Mouse (Mus musculus) embryonic facial prominence, embryonic 15.5 days (tissue): ENCODE results near the gene Cntnap2. TPM values are rescaled to one million over a fixed set of nuclear protein-coding genes. Genes with fewer than 3 reads are reported as not detected.

Experiments
- ATAC-seq: fragments of 200-750 bp; cut with Nextera tagmentation; 2 replicates; pipeline ENCODE4 v1.8.0; 2017; ENCODE audit warnings: low read depth, moderate TSS enrichment; ENCODE audit not compliant: insufficient number of reproducible peaks, low FRiP score, low TSS enrichment
- H3K27ac ChIP-seq: fragments of 300-500 bp; sonication (generic); replicated peaks from 2 replicates; pipeline ENCODE4 v1.5.1; 2015; ENCODE audit warnings: mild to moderate bottlenecking, inconsistent platforms
- H3K27me3 ChIP-seq: fragments of 300-500 bp; sonication (generic); 2 replicates; pipeline ENCODE4 v1.6.1; 2015; ENCODE audit warnings: inconsistent platforms
- H3K36me3 ChIP-seq: fragments of 300-500 bp; sonication (generic); 2 replicates; pipeline ENCODE4 v1.6.1; 2015; ENCODE audit warnings: mild to moderate bottlenecking, inconsistent platforms
- H3K4me1 ChIP-seq: fragments of 300-500 bp; sonication (generic); 2 replicates; pipeline ENCODE4 v1.6.1; 2015; ENCODE audit warnings: inconsistent platforms
- H3K4me2 ChIP-seq: fragments of 300-500 bp; sonication (generic); replicated peaks from 2 replicates; pipeline ENCODE4 v1.6.1; 2015; ENCODE audit warnings: mild to moderate bottlenecking, inconsistent platforms
- H3K4me3 ChIP-seq: fragments of 300-500 bp; sonication (generic); replicated peaks from 2 replicates; pipeline ENCODE4 v1.5.1; 2015; ENCODE audit warnings: mild to moderate bottlenecking, inconsistent platforms
- H3K9ac ChIP-seq: fragments of 300-500 bp; sonication (generic); 2 replicates; pipeline ENCODE4 v1.6.1; 2015; ENCODE audit warnings: inconsistent platforms
- H3K9me3 ChIP-seq: fragments of 300-500 bp; sonication (generic); replicated peaks from 2 replicates; pipeline ENCODE4 v1.6.1; 2016; ENCODE audit warnings: inconsistent platforms
- WGBS: fragments of 180-500 bp; shearing (Covaris S2); methylation state at CpG from one replicate; pipeline ENCODE4 v1.1.7; 2015; 5-methylcytosine and 5-hydroxymethylcytosine counted together
- polyA plus RNA-seq: library from polyadenylated mRNA; unstranded; fragments of >200 nt; fragmentation: Nextera tagmentation; extraction: Ambion mirVana; gene quantifications from 2 replicates; pipeline ENCODE4 v1.2.1, GENCODE M21; 2015

The Cntnap2 gene
- polyA plus RNA-seq, 1 experiment from 2014 or later, result 1.5 TPM

DNA sequence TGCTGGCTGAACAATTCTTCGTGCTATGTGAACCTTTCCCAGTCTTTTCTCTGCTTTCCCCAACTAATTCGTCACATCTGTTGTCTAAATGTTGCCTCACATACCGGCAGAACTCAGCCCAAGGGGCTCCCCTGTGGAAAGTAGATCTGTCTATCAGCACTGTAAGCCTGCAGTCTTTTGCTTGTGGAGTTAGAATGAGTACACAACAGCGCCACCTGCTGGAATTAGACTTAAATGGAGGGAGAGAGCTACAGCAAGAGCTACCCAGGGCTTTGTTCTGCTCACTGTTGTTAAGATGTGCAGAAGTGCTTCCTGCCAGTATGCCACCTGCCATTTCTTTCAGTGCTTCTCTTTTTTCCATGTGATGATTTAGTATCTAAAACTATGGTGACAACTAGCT, 1954.4 kb downstream of the Cntnap2 start:
- Histone ChIP-seq H3K4me1 (no peaks in the 10 kb centered on the region), H3K4me3 (no peak overlapping the region), H3K36me3 (no peaks in the 10 kb centered on the region), H3K9ac (no peak overlapping the region), H3K4me2 (no peak overlapping the region), H3K27ac (no peak overlapping the region), H3K27me3 (no peaks in the 10 kb centered on the region), H3K9me3 (no peaks in the 10 kb centered on the region)
- ATAC-seq, result peak; percentile 39; the same call in 1 of the 2 replicates
- 2% methylated on average over 4 of the region's 4 CpGs for WGBS

DNA sequence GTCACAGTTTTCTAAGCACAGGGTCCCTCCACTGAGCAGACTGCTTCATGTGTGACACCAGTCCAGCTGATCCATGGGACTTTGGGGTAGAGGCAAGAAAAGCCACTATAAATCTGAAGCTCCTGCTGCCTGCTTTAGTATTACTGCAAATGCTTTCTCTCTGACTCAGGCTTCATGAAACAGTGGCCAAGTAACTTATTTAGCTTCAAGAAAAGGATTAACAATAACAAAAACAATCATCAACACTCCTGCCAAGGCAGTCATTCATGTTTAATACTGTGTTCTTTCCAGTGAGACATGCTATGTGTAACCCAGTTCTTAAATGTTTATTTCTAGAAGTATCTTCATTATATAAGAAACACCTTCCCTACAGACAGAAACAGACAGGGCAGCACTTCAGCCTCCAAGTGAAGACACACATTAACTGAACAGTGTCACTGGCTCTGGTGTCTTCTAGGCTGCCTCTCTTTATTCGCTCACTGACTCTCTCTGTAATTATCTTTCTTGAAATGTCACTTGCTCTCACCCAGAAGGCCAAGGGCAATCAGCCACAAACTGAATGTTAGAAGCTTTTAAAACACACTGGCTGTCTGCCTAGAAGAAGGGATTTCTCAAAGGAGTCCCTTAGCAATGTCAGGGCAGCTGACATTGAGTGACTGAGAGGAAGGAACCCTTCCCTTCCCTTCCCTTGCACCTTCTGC, 1955.9 kb downstream of the Cntnap2 start:
- no peak for ATAC-seq
- Histone ChIP-seq H3K9me3 (no peaks in the 10 kb centered on the region), H3K4me3 (no peak overlapping the region), H3K27ac (no peak overlapping the region), H3K36me3 (no peaks in the 10 kb centered on the region), H3K4me1 (no peaks in the 10 kb centered on the region), H3K9ac (no peak overlapping the region), H3K27me3 (no peaks in the 10 kb centered on the region), H3K4me2 (no peak overlapping the region)
- 70% methylated on average over 1 of the region's 1 CpGs for WGBS

DNA sequence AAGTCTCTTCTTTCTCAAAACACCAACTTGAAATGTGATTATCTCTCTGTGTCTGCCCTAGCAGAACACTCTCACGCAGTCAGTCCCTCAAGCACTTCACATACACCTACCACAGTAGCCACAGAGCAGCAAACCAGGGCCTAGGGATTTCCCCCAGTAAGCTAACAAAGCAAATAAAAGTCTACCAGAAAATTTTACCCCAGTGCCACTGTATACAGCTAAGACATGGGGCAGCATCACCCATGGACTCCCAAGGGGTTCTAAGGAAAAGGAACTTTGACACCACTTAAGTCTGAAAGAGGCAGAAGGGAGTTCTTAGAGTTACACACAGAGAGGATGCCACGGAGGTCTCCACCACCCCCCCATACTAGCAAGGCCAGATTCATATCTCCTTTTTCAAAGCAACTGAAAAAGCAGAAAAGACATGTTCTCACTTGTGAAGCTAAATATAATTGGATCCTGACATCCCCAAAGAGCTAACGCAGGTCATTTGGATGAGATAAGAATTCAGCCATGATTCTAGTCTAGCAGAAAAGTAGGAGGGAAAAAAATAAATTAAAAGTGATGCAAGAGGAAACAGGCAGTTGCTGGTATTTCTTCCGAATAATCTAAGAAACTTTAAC, 1967.0 kb downstream of the Cntnap2 start:
- no peaks in the 10 kb centered on the region for H3K9me3 ChIP-seq
- H3K27ac ChIP-seq, result no peak overlapping the region
- no peaks in the 10 kb centered on the region for H3K36me3 ChIP-seq
- 57% methylated on average over 4 of the region's 4 CpGs for WGBS
- no peak for ATAC-seq
- H3K4me1 ChIP-seq, result no peaks in the 10 kb centered on the region
- no peak overlapping the region for H3K4me2 ChIP-seq
- H3K27me3 ChIP-seq, result no peaks in the 10 kb centered on the region
- no peak overlapping the region for H3K4me3 ChIP-seq
- H3K9ac ChIP-seq, result no peak overlapping the region

DNA sequence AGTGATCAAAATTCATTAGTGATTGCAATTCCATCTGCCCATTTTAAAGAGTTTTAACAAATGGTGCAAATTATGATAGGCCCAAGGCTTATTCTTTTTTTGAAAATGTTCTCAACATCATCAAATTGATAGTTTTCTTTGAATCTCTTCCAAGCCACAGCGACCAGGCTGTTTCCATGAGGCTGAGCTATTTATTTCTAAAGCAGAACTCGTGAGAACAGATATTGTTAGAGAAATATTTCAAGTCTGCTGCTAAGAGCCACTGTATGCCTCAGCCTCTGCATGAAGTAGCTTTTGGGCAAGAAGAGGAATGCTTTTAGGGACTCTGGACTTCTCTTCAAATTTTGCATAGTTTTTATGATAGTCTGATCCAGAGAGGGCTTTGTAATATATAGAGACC, 1972.2 kb downstream of the Cntnap2 start:
- H3K9ac ChIP-seq, result no peak overlapping the region
- no peaks in the 10 kb centered on the region for H3K9me3 ChIP-seq
- no peak overlapping the region for H3K4me2 ChIP-seq
- 58% methylated on average over 2 of the region's 2 CpGs for WGBS
- no peak for ATAC-seq
- H3K27ac ChIP-seq, result no peak overlapping the region
- H3K36me3 ChIP-seq, result no peaks in the 10 kb centered on the region
- H3K4me1 ChIP-seq, result no peaks in the 10 kb centered on the region
- no peaks in the 10 kb centered on the region for H3K27me3 ChIP-seq
- H3K4me3 ChIP-seq, result no peak overlapping the region

DNA sequence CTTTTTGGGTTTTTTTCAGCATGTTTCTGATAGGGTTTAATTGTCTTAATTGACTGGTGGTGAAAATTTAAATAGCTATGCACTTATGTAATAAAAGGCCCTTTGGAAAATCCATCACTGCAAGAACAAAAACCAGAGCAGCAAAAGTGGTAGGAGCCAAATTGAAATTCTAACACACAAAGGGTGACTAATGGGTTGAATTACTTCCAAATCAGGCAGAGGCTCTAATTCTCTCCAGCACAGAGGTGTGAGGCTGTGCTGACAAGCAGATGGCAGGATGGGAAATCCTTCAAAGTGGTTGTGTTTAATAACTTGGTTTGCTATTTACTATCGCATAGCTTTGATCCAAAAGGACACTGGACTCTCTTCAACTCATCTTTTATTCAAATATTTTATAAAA, 1983.4 kb downstream of the Cntnap2 start:
- H3K27ac ChIP-seq, result no peak overlapping the region
- no peak for ATAC-seq
- no peaks in the 10 kb centered on the region for H3K9me3 ChIP-seq
- H3K36me3 ChIP-seq, result no peaks in the 10 kb centered on the region
- H3K27me3 ChIP-seq, result no peaks in the 10 kb centered on the region; the same call in 1 of the 2 replicates
- WGBS, result 69% methylated on average over 1 of the region's 1 CpGs
- H3K9ac ChIP-seq, result no peak overlapping the region
- H3K4me2 ChIP-seq, result no peak overlapping the region
- no peak overlapping the region for H3K4me3 ChIP-seq
- H3K4me1 ChIP-seq, result 0 out of 2 replicates have a peak, but pooled peaks cover 5% of the 10 kb centered on the region

DNA sequence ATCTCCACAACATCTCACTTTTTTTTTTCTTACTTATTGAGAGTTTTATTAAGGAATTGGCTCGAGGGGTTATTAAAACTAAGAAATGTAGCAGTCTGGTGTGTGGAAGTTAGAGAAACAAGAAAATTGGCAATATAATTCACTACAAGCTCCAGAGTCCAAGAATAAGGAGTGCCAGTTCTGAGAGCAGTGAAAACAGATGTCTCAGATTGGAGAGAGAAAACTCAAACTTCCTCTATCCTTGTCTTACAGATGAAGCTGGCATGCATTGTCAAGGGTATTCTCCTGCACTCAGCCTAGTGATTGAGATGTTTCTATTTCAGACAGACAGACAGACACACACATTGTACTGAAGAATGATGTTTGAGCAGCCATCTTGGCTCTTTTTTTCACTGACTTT, 1984.4 kb downstream of the Cntnap2 start:
- Histone ChIP-seq H3K4me3 (no peak overlapping the region), H3K9me3 (no peaks in the 10 kb centered on the region), H3K9ac (no peak overlapping the region), H3K4me1 (0 out of 2 replicates have a peak, but pooled peaks cover 5% of the 10 kb centered on the region), H3K4me2 (no peak overlapping the region), H3K36me3 (no peaks in the 10 kb centered on the region), H3K27ac (no peak overlapping the region), H3K27me3 (no peaks in the 10 kb centered on the region; the same call in 1 of the 2 replicates)
- ATAC-seq, result no peak
- WGBS, result 66% methylated on average over 1 of the region's 1 CpGs

DNA sequence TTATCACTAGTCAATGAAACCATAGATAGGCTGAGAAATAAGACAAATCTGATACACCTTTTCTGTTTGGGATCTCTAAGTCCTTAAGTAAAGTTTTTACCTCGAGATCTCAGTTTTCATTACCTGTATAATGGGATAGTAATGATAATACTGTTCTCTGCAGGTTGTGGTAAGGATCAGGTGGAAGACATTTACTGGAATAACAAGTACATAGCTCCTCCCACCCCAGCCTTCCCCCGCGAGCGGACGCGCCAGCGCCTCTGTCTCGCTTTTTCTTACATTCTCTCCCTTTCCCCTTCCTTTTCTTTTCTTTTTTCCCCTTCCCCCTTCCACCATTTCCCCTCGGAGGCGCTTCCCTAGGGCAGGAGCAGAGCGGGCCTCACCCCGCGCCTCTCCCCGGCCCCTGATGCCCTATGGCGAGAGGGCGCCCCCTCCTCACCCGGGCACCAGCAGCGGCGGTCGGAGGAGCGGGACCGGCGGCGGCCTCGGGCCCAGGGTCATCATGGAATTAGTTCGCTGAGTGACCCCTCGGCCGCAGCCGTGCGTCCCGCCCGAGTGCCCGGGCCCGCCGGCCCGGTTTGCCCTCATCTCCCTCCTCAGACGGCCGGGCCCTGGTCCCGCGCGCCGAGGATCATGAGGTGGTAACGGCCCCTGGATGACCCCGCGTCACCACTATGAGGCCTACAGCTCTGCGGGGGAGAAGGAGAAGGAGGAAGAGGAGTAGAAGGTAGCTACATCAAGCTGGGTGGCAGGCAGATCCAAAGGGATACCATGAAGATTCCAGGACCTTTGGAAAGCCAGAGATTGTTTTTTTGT, 1985.4 kb downstream of the Cntnap2 start:
- Histone ChIP-seq H3K4me2 (peak overlapping the region; percentile 62), H3K4me3 (peak overlapping the region; percentile 41), H3K9ac (0 out of 2 replicates have a peak overlapping the region, but pooled peaks have one; percentile 12), H3K27ac (no peak overlapping the region), H3K36me3 (no peaks in the 10 kb centered on the region), H3K4me1 (0 out of 2 replicates have a peak, but pooled peaks cover 5% of the 10 kb centered on the region), H3K27me3 (no peaks in the 10 kb centered on the region; the same call in 1 of the 2 replicates), H3K9me3 (no peaks in the 10 kb centered on the region)
- 2% methylated on average over 46 of the region's 46 CpGs for WGBS
- ATAC-seq, result no peak

DNA sequence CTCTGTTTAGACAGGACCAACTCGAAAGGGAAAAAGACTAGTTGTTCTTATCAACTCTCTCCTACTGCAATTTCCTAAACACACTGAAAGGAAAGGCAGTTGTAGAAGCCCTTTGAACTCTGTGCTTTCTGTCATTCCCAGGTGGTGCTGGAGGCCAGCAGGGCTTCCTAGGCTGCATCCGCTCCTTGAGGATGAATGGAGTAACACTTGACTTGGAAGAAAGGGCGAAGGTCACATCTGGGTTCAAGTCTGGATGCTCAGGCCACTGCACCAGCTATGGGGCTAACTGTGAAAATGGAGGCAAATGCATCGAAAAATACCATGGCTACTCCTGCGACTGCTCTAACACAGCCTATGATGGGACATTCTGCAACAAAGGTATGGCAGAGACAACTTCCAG, 1989.9 kb downstream of the Cntnap2 start:
- no peak overlapping the region for H3K27ac ChIP-seq
- ATAC-seq, result no peak
- 44% methylated on average over 5 of the region's 5 CpGs for WGBS
- no peak overlapping the region for H3K9ac ChIP-seq
- no peak overlapping the region for H3K4me2 ChIP-seq
- no peaks in the 10 kb centered on the region for H3K9me3 ChIP-seq
- H3K4me1 ChIP-seq, result 0 out of 2 replicates have a peak, but pooled peaks cover 5% of the 10 kb centered on the region
- H3K27me3 ChIP-seq, result no peaks in the 10 kb centered on the region; the same call in 1 of the 2 replicates
- no peak overlapping the region for H3K4me3 ChIP-seq
- H3K36me3 ChIP-seq, result no peaks in the 10 kb centered on the region

DNA sequence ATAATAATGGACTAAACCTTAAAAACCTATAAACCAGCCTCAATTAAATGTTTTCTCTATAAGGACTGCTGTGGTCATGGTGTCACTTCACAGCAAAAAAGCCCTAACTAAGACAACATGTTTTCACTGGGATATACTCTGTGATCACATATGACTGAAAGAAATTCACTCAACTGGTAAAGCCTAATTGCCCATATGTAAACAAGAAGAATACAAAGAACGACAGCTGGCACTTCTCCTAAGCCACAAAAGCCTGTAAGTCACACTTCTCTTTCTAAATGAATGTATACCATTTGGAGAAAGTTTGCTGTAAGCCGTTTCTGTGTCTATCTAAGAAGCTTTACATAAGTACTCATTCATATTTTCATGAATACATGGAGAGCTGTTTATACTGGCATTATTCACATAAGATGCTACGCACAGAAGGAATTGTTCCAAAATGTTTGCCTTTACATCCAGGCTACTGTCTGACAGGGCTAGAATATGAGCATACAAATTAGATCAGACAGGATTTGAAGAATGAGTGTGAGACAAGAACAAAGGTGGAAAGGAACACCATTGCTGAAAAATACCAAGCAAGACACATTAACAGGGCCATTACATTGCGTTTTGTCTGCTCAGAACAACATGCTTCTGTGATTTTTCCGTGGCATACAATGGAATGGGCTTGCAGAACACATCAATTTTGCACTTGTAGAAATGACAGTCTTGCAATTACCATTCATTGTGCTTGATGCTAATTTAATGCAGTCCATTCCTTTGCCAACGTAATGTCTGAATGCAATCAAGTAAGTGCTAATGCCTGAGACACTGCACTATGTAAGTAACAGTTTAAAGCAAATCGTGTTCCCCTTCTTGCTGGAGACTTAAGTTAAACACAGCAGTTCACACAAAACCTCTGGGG, 1991.4 kb downstream of the Cntnap2 start:
- Histone ChIP-seq H3K4me1 (no peaks in the 10 kb centered on the region), H3K4me2 (no peak overlapping the region), H3K9me3 (no peaks in the 10 kb centered on the region), H3K4me3 (no peak overlapping the region), H3K27me3 (no peaks in the 10 kb centered on the region), H3K9ac (no peak overlapping the region), H3K27ac (no peak overlapping the region), H3K36me3 (no peaks in the 10 kb centered on the region)
- no peak for ATAC-seq
- 48% methylated on average over 7 of the region's 7 CpGs for WGBS

DNA sequence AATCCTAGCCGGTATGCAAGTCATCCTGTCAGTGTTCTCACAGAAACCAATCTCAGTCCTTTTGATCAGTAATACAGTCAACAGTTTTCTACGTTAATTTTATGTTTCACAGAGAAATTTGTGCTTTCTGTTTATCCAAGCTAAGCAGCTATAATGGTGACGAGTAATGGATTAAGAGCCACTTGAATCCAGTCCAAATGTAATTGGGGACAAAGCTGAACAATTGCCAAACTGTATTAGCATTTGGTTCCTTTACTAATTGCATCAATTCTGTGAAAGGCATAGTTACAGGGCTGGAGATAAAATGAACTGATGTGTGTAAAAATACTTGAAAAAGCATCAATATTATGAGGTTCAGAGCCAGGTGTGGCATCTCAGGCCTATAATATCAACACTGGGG, 2002.2 kb downstream of the Cntnap2 start:
- Histone ChIP-seq H3K4me3 (no peak overlapping the region), H3K9me3 (no peaks in the 10 kb centered on the region), H3K27me3 (no peaks in the 10 kb centered on the region), H3K4me1 (no peaks in the 10 kb centered on the region), H3K27ac (no peak overlapping the region), H3K36me3 (no peaks in the 10 kb centered on the region), H3K4me2 (no peak overlapping the region), H3K9ac (no peak overlapping the region)
- 69% methylated on average over 3 of the region's 3 CpGs for WGBS
- ATAC-seq, result no peak
